Mouse (Mus musculus) kidney, embryonic 15.5 days (tissue): ENCODE data around the gene Nampt. TPM values are rescaled to one million over a fixed set of nuclear protein-coding genes. Genes with fewer than 3 reads are reported as not detected.

Experiments
- ATAC-seq: fragments of 200-750 bp; cut with Nextera tagmentation; replicated peaks from 2 replicates; pipeline ENCODE4 v1.8.0; 2017; ENCODE audit warnings: moderate TSS enrichment; ENCODE audit not compliant: low FRiP score
- H3K27ac ChIP-seq: fragments of 300-500 bp; sonication (generic); 2 replicates; pipeline ENCODE4 v1.5.1; 2015; ENCODE audit warnings: mild to moderate bottlenecking, inconsistent platforms
- H3K27me3 ChIP-seq: fragments of 300-500 bp; sonication (generic); 2 replicates; pipeline ENCODE4 v1.6.1; 2015; ENCODE audit warnings: inconsistent platforms
- H3K36me3 ChIP-seq: fragments of 300-500 bp; sonication (generic); 2 replicates; pipeline ENCODE4 v1.6.1; 2015; ENCODE audit warnings: inconsistent platforms
- H3K4me1 ChIP-seq: fragments of 300-500 bp; sonication (generic); 2 replicates; pipeline ENCODE4 v1.6.1; 2015; ENCODE audit warnings: inconsistent platforms
- H3K4me2 ChIP-seq: fragments of 300-500 bp; sonication (generic); 2 replicates; pipeline ENCODE4 v1.6.1; 2015; ENCODE audit warnings: moderate library complexity, mild to moderate bottlenecking, inconsistent platforms
- H3K4me3 ChIP-seq: fragments of 300-500 bp; sonication (generic); replicated peaks from 2 replicates; pipeline ENCODE4 v1.5.1; 2015; ENCODE audit warnings: mild to moderate bottlenecking, inconsistent platforms
- H3K9ac ChIP-seq: fragments of 300-500 bp; sonication (generic); 2 replicates; pipeline ENCODE4 v1.6.1; 2015; ENCODE audit warnings: mild to moderate bottlenecking, inconsistent platforms
- H3K9me3 ChIP-seq: fragments of 300-500 bp; sonication (generic); replicated peaks from 2 replicates; pipeline ENCODE4 v1.6.1; 2016; ENCODE audit warnings: inconsistent platforms
- WGBS: fragments of 180-500 bp; shearing (Covaris S2); methylation state at CpG from one replicate; pipeline ENCODE4 v1.1.7; 2015; ENCODE audit warnings: mixed read lengths; 5-methylcytosine and 5-hydroxymethylcytosine counted together
- polyA plus RNA-seq: library from polyadenylated mRNA; unstranded; fragments of >200 nt; fragmentation: Nextera tagmentation; extraction: Ambion mirVana; gene quantifications from 2 replicates; pipeline ENCODE4 v1.2.1, GENCODE M21; 2015

Nampt gene
- polyA plus RNA-seq, 1 experiment from 2014 or later = 23.9 TPM

DNA sequence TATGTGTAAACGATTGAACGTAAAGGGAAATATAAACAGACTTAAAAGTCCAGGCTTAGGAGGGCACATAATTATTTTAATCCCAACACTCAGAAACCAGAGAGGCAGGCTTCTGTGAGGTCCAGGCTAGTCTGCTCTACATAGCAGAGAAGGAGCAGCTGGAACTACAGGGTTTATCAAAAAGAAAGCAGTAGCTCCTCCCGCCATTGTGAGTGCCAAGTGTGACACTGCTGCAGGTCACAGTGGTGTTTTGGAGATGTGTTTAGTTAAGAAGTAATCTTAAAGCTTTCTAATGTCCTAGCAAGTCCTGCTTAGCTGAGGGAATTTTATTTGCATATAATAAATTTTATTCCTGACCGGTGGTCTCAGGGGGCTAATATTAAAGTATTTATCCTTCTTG lies 2.7 kb downstream of the Nampt start:
- no peaks in the 10 kb centered on the region for H3K9me3 ChIP-seq
- ATAC-seq = no peak
- 0 out of 2 replicates have a peak overlapping the region, but pooled peaks have one; percentile 41 for H3K27ac ChIP-seq
- H3K4me1 ChIP-seq = peaks cover 8% of the 10 kb centered on the region
- no peaks in the 10 kb centered on the region for H3K27me3 ChIP-seq
- H3K4me2 ChIP-seq = peak overlapping the region; percentile 14; the same call in 1 of the 2 replicates
- no peak overlapping the region for H3K4me3 ChIP-seq
- no peak overlapping the region for H3K9ac ChIP-seq
- WGBS = 57% methylated on average over 4 of the region's 4 CpGs
- peaks cover 14% of the 10 kb centered on the region; the same call in 1 of the 2 replicates for H3K36me3 ChIP-seq

DNA sequence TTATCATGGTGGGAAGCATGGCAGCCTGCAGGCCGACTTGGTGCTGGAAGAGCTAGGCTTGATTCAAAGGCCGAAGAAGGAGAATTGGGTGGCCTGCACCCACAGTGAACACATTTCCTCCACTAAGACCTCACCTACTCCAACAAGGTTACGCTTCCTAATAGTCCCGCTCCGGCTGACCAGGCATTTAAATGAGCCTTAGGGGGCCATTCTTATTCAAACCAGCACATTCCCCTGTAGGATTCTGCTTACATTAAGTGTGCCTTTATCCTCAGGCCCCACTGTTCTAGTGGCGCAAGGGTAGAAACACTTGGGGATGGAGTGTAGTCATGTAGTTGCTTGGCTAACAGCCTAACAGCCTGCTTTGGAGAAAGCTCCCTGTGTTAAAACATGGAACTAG lies 5.2 kb downstream of the Nampt start:
- ATAC-seq = no peak
- H3K4me1 ChIP-seq = peaks cover 8% of the 10 kb centered on the region
- no peak overlapping the region for H3K9ac ChIP-seq
- H3K4me3 ChIP-seq = no peak overlapping the region
- H3K36me3 ChIP-seq = peaks cover 14% of the 10 kb centered on the region; the same call in 1 of the 2 replicates
- no peaks in the 10 kb centered on the region for H3K27me3 ChIP-seq
- H3K4me2 ChIP-seq = no peak overlapping the region
- 84% methylated on average over 6 of the region's 6 CpGs for WGBS
- no peaks in the 10 kb centered on the region for H3K9me3 ChIP-seq
- no peak overlapping the region for H3K27ac ChIP-seq

DNA sequence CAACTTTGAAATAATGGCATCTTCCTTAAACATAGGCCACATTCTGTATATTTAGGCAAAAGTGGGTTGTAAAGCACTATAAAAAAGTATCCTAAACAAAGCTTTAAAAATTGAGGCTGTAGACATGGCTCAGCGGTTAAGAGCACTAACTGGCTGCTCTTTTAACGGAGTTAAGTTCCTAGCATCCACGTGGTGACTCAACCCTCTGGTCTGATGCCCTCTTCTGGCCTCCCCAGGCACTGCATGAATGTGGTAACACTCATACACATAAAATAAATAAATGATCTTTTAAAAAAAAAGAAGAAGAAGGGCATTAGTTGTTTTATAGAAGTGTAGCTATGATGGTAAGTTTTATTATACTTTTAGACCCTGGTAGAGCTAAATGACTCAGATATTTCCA lies 7.6 kb downstream of the Nampt start:
- H3K27me3 ChIP-seq = no peaks in the 10 kb centered on the region
- H3K4me1 ChIP-seq = peaks cover 6% of the 10 kb centered on the region; the same call in 1 of the 2 replicates
- H3K36me3 ChIP-seq = peaks cover 14% of the 10 kb centered on the region; the same call in 1 of the 2 replicates
- no peak overlapping the region for H3K9ac ChIP-seq
- ATAC-seq = no peak
- no peak overlapping the region for H3K4me2 ChIP-seq
- 34% methylated on average over 3 of the region's 3 CpGs for WGBS
- no peak overlapping the region for H3K27ac ChIP-seq
- no peaks in the 10 kb centered on the region for H3K9me3 ChIP-seq
- H3K4me3 ChIP-seq = no peak overlapping the region

DNA sequence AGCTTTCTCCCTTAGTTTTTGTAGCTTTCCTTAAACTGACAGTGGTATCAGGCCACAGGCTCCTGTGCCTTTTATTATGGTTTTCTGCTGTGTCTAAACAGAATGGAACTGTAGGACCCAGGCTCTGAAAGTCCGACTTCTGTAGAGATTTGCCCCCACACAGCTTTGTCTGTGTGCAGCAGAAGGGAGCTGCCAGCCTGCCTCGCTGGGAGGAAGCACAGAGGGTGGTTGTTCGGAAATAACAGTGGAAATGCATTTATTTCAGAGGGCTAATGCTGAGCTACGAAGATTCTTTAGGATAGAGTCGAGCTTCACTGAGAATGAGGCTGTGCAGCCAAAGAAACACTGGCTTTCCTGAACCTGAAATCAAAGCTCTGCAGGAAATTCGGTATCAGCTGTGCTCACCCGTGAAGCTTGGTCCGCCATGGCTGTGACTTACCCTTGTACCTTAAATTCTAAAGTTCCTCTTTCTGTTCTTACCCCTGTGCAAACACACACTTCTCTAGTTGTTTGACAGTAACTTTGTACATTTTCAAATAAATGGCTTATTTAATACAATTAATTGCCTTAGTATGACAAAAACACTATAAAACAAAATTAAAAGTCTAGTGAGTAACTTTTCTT lies 8.9 kb downstream of the Nampt start:
- ATAC-seq = no peak
- Histone ChIP-seq H3K27me3 (no peaks in the 10 kb centered on the region), H3K4me3 (no peak overlapping the region), H3K27ac (no peak overlapping the region), H3K36me3 (peaks cover 20% of the 10 kb centered on the region; the same call in 1 of the 2 replicates), H3K4me2 (no peak overlapping the region), H3K9ac (no peak overlapping the region), H3K4me1 (no peaks in the 10 kb centered on the region), H3K9me3 (no peaks in the 10 kb centered on the region)
- 73% methylated on average over 8 of the region's 8 CpGs for WGBS

DNA sequence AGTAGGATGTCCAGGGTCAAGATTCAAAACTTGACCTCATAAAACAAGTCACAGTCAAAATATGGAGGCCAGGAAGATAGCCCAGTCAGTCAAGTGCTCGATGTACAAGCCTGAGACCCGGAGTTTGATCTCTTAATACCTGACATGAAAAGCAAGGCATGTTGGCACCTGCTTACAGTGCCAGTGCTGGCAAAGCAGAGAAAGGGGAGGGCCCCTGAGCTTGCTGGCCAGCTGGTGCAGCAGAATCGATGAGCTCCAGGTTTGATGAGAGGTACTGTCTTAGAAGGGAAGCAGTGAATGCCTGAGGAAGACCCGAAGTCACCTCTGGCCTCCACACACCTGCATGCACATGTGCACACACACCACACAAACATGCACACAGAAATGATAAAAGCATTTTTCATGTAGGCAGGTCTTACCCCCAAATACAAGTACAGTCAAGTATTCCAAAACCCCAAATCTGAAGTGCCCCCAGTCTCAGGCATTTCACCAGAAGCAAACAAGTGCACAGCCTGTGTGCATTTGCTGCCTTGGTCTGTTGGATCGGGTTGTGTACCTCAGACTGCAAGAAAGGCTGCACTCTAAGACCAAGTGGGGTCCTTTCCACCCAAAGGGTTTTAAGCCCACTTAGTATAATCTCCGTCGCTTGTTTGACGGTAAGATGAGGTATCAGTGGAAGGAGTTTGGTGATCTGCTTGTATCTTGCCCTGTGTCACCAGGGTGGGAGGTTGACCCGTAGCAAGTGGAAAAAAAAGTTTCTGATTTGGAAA lies 10.2 kb downstream of the Nampt start:
- H3K9ac ChIP-seq = no peak overlapping the region
- peaks cover 17% of the 10 kb centered on the region for H3K36me3 ChIP-seq
- H3K4me1 ChIP-seq = no peaks in the 10 kb centered on the region
- ATAC-seq = no peak
- H3K4me3 ChIP-seq = no peak overlapping the region
- H3K4me2 ChIP-seq = no peak overlapping the region
- H3K27me3 ChIP-seq = no peaks in the 10 kb centered on the region
- no peak overlapping the region for H3K27ac ChIP-seq
- no peaks in the 10 kb centered on the region for H3K9me3 ChIP-seq
- WGBS = 90% methylated on average over 9 of the region's 9 CpGs

DNA sequence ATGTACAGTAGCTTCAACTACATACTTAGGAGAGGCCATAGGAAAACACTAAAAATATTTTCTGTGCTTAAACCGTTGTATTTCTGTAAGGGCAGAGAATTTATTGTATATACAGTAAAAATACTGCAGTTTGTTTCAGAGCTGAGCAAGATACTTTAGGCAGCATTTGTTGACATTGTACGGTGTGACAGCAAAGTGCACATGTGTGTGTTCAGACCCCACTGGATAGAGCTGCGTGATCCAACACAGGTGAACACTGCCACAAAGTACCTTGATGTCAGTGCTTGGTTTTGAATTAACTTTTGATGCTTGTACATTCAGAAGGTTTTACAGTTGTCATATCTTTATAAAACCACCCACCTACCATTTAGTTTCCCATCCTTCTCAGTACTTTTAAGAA lies 12.7 kb downstream of the Nampt start:
- H3K27ac ChIP-seq = no peak overlapping the region
- H3K27me3 ChIP-seq = no peaks in the 10 kb centered on the region
- 0 out of 2 replicates have a peak, but pooled peaks cover 2% of the 10 kb centered on the region for H3K4me1 ChIP-seq
- no peak overlapping the region for H3K4me2 ChIP-seq
- H3K36me3 ChIP-seq = peaks cover 31% of the 10 kb centered on the region
- no peak overlapping the region for H3K4me3 ChIP-seq
- 82% methylated on average over 3 of the region's 3 CpGs for WGBS
- ATAC-seq = no peak
- no peak overlapping the region for H3K9ac ChIP-seq
- H3K9me3 ChIP-seq = no peaks in the 10 kb centered on the region

DNA sequence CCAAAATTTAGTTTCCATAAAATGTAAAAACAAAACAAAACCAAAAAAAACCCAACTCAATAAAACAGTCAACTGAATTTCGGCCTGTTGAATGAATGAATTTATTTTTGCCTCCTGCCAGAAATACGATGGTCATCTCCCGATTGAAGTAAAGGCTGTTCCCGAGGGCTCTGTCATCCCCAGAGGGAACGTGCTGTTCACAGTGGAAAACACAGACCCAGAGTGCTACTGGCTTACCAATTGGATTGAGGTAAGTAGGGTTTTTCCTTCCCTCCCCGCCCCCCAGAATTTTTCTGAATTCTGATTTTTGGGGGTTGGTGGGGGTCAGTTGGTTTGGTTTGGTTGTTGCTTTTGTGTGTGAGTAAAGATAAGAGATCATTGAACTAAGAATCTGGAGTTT lies 15.4 kb downstream of the Nampt start:
- Histone ChIP-seq H3K36me3 (peaks cover 54% of the 10 kb centered on the region), H3K9me3 (no peaks in the 10 kb centered on the region), H3K4me2 (no peak overlapping the region), H3K4me3 (no peak overlapping the region), H3K27me3 (no peaks in the 10 kb centered on the region), H3K27ac (peak overlapping the region; percentile 71), H3K9ac (no peak overlapping the region), H3K4me1 (0 out of 2 replicates have a peak, but pooled peaks cover 2% of the 10 kb centered on the region)
- ATAC-seq = no peak
- 70% methylated on average over 6 of the region's 6 CpGs for WGBS

DNA sequence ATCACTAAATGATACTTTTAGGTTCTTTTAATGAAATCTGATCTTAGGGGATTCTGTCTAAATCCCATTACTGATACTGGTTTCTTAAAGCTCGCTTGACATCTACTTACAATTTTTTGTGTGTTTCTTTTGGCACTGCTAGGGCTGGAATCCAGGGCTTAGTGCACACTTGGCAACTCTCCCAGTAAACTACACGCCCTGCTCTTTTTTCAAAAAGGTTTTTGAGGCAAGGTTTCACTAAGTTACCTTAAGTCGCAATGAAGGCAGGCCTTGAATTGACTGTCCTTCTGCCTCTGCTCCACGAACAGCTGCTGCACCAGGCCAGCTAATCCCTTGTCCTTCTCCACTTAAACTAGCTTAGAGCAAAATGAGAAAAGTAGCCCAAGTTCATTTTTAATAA lies 15.9 kb downstream of the Nampt start:
- Histone ChIP-seq H3K4me2 (no peak overlapping the region), H3K4me1 (0 out of 2 replicates have a peak, but pooled peaks cover 2% of the 10 kb centered on the region), H3K27ac (peak overlapping the region; percentile 71; the same call in 1 of the 2 replicates), H3K27me3 (no peaks in the 10 kb centered on the region), H3K9ac (no peak overlapping the region), H3K9me3 (no peaks in the 10 kb centered on the region), H3K36me3 (peaks cover 57% of the 10 kb centered on the region), H3K4me3 (no peak overlapping the region)
- ATAC-seq = no peak
- 49% methylated on average over 4 of the region's 4 CpGs for WGBS

DNA sequence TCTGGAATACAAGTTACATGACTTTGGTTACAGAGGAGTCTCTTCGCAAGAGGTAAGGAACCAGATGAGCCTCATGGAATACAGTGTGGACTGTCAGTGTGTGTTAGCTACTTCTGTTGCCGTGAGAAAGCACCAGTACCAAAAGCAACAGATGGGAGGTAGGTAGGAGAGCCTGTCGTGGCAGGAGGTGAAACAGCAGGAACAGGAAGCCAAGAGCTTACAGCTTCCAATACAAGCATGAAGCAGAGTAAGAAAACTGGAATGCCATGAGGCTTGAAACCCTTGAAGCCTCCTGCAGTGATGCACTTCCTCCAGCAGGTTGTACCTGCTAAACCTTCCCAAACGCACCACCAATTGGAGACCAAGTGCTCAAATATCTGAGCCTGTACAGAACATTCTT lies 19.1 kb downstream of the Nampt start:
- ATAC-seq = no peak
- Histone ChIP-seq H3K27ac (no peak overlapping the region), H3K9ac (no peak overlapping the region), H3K36me3 (peaks cover 79% of the 10 kb centered on the region), H3K4me3 (no peak overlapping the region), H3K9me3 (no peaks in the 10 kb centered on the region), H3K4me2 (no peak overlapping the region), H3K27me3 (no peaks in the 10 kb centered on the region), H3K4me1 (0 out of 2 replicates have a peak, but pooled peaks cover 2% of the 10 kb centered on the region)
- 90% methylated on average over 4 of the region's 4 CpGs for WGBS

DNA sequence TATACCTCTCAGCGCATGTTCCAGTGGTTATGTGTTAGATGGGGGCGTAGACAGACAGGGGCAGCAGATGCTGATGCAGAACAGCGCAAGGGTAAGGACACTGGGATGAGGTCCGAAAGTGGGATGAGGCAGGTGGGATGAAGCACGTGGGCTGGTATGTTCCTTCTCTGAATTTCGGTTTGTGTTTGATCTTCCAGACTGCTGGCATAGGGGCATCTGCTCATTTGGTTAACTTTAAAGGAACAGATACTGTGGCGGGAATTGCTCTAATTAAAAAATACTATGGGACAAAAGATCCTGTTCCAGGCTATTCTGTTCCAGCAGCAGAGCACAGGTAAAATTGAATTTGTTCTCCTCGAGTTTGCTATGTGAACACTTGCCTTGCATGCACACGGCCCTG lies 19.6 kb downstream of the Nampt start:
- Histone ChIP-seq H3K9me3 (no peaks in the 10 kb centered on the region), H3K27ac (no peak overlapping the region), H3K4me3 (no peak overlapping the region), H3K4me1 (0 out of 2 replicates have a peak, but pooled peaks cover 2% of the 10 kb centered on the region), H3K9ac (no peak overlapping the region), H3K27me3 (no peaks in the 10 kb centered on the region), H3K4me2 (no peak overlapping the region), H3K36me3 (peaks cover 79% of the 10 kb centered on the region)
- WGBS = 90% methylated on average over 9 of the region's 9 CpGs
- no peak for ATAC-seq

DNA sequence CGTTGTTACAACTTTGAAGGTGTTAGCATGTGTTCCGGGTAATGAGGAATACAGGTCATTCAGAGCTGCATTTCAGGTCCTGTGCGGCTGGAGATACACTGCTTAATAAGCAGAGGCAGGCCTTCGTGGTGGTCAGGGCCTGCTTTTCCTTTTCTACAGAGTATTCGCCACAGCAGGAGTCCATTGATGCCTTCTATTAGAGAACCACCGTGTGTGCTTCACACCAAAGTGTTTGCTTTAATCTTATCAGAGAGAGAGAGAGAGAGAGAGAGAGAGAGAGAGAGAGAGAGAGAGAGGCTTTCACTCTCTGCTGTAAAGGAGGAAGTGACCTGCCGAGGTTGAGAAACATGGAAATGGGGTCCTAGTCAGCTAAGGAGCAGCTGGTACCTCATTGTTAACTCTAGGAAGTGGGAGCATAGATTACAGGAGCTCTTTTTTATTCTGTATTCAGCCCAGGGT lies 22.1 kb downstream of the Nampt start:
- no peak overlapping the region for H3K4me2 ChIP-seq
- WGBS = 73% methylated on average over 7 of the region's 7 CpGs
- peaks cover 75% of the 10 kb centered on the region for H3K36me3 ChIP-seq
- no peak overlapping the region for H3K27ac ChIP-seq
- H3K9ac ChIP-seq = no peak overlapping the region
- ATAC-seq = no peak
- H3K9me3 ChIP-seq = no peaks in the 10 kb centered on the region
- H3K4me3 ChIP-seq = no peak overlapping the region
- no peaks in the 10 kb centered on the region for H3K27me3 ChIP-seq
- H3K4me1 ChIP-seq = no peaks in the 10 kb centered on the region

DNA sequence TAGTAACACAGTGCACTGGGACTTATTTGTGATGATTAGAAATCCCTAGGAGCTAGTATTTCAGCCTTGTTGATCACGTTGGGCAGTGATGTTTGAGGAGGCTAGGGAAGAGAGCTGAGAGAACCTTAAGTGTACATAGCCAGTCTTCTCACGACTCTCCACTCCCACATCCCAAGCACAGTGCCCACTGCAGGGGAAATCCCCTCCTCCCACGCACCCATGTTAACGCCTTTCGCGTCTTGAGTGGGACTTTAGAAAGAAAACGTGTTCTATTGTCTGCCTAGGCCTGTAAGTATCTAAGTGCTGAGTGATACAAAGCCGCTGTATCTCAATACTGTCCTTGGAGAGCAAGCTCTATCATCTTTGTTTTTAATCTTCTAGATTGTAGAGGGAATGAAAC lies 27.0 kb downstream of the Nampt start:
- H3K4me3 ChIP-seq = no peak overlapping the region
- peaks cover 71% of the 10 kb centered on the region for H3K36me3 ChIP-seq
- no peaks in the 10 kb centered on the region for H3K9me3 ChIP-seq
- WGBS = 80% methylated on average over 8 of the region's 8 CpGs
- H3K27me3 ChIP-seq = no peaks in the 10 kb centered on the region
- no peak overlapping the region for H3K4me2 ChIP-seq
- no peak overlapping the region for H3K27ac ChIP-seq
- H3K9ac ChIP-seq = no peak overlapping the region
- ATAC-seq = no peak
- no peaks in the 10 kb centered on the region for H3K4me1 ChIP-seq
